Mouse (Mus musculus) hindlimb bud, embryonic 11.5 days (tissue): ENCODE measurements around the gene Foxc2.

Experiments used
- DNase-seq: peaks from one replicate; pipeline ENCODE4 v3.0.0-alpha.2; 2012; ENCODE audit warnings: low read depth, low spot score; ENCODE audit errors: extremely low spot score

Gene Foxc2

GRCm38 (mm10) chr8:121085561-121085960 lies 30.4 kb upstream of the Foxc2 start:
- no peak for DNase-seq

GRCm38 (mm10) chr8:121086004-121086900 lies 29.7 kb upstream of the Foxc2 start:
- DNase-seq: no peak

- DNase-seq: no peak
Observed at GRCm38 (mm10) chr8:121088281-121088680, 27.7 kb upstream of the Foxc2 start.

GRCm38 (mm10) chr8:121088871-121089630 lies 26.9 kb upstream of the Foxc2 start:
- DNase-seq: no peak

- DNase-seq: no peak
Observed at GRCm38 (mm10) chr8:121089631-121090380, 26.2 kb upstream of the Foxc2 start.

- DNase-seq: no peak
Observed at GRCm38 (mm10) chr8:121090716-121091115, 25.3 kb upstream of the Foxc2 start.

GRCm38 (mm10) chr8:121092141-121092540 lies 23.8 kb upstream of the Foxc2 start:
- no peak for DNase-seq

- DNase-seq: no peak
Observed at GRCm38 (mm10) chr8:121092627-121093026, 23.3 kb upstream of the Foxc2 start.

GRCm38 (mm10) chr8:121093496-121093895 lies 22.5 kb upstream of the Foxc2 start:
- DNase-seq: no peak

GRCm38 (mm10) chr8:121104049-121104818 lies 11.7 kb upstream of the Foxc2 start:
- DNase-seq: no peak

GRCm38 (mm10) chr8:121107668-121108656 lies 8.0 kb upstream of the Foxc2 start, which contains the start of gene Mthfsd:
TSS of gene Mthfsd (minus strand) at chr8:121108392.
- DNase-seq: peak; percentile 97

GRCm38 (mm10) chr8:121108657-121109056 lies 7.3 kb upstream of the Foxc2 start:
- DNase-seq: no peak

- no peak for DNase-seq
Observed at GRCm38 (mm10) chr8:121111145-121111907, 4.6 kb upstream of the Foxc2 start.

GRCm38 (mm10) chr8:121113261-121113660 lies 2.7 kb upstream of the Foxc2 start:
- no peak for DNase-seq

- DNase-seq: no peak
Observed at GRCm38 (mm10) chr8:121115136-121115535, 835 bp upstream of the Foxc2 start.

- DNase-seq: no peak
Observed at GRCm38 (mm10) chr8:121116591-121117185, 717 bp downstream of the Foxc2 start.

- DNase-seq: no peak
Observed at GRCm38 (mm10) chr8:121117186-121117651, 1.2 kb downstream of the Foxc2 start.

GRCm38 (mm10) chr8:121117906-121118305 lies 1.9 kb downstream of the Foxc2 start:
- no peak for DNase-seq
